ENCODE assay signal across 21 mouse cellular contexts in genomic region chr7:122341813-122342212, GRCm38 (mm10).
"Had no signal": no experiment of that assay in that cellular context is flagged by ENCODE, and none has a peak within 500 bp of the region (broad histone marks: within the 10 kb centered on the region; RNA-seq: fewer than 3 reads in every experiment).

No protein-coding gene starts in this region.

- H3K4me2 ChIP-seq: limb, embryonic 13.5 days; liver, embryonic 12.5 days; liver, embryonic 15.5 days; lung, embryonic 15.5 days; midbrain, embryonic 13.5 days had no signal

- H3K36me3 ChIP-seq: limb, embryonic 10.5 days; limb, embryonic 13.5 days; liver, embryonic 12.5 days; liver, embryonic 15.5 days; lung, embryonic 15.5 days; midbrain, embryonic 10.5 days; midbrain, embryonic 13.5 days had no signal

- DNase-seq: kidney, adult 2 months; kidney, postnatal 25 days; layer of hippocampus, adult 9-11 months; liver; lung, adult 18-20 months; lung, postnatal 10 days; lung, postnatal 36 days; thymus, adult 18-20 months; thymus, postnatal 36 days had no signal

- H3K9ac ChIP-seq: limb, embryonic 13.5 days; liver, embryonic 12.5 days; liver, embryonic 15.5 days; lung, embryonic 15.5 days; midbrain, embryonic 13.5 days had no signal

- H3K4me3 ChIP-seq: limb, embryonic 10.5 days; limb, embryonic 13.5 days; liver, embryonic 12.5 days; liver, embryonic 15.5 days; lung, embryonic 15.5 days; megakaryocyte, embryonic 14.5 days; midbrain, embryonic 10.5 days; midbrain, embryonic 13.5 days; myocyte had no signal

- ATAC-seq: intestine, postnatal 0 days; liver, embryonic 12.5 days; midbrain, embryonic 13.5 days; midbrain, embryonic 16.5 days had no signal

- H3K9me3 ChIP-seq: limb, embryonic 10.5 days; limb, embryonic 13.5 days; liver, embryonic 12.5 days; liver, embryonic 15.5 days; lung, embryonic 15.5 days; megakaryocyte, embryonic 14.5 days; midbrain, embryonic 10.5 days; midbrain, embryonic 13.5 days had no signal

- H3K27ac ChIP-seq: kidney, postnatal 0 days; limb, embryonic 10.5 days; limb, embryonic 13.5 days; liver, embryonic 12.5 days; liver, embryonic 15.5 days; lung, embryonic 15.5 days; midbrain, embryonic 10.5 days; midbrain, embryonic 13.5 days had no signal

- H3K4me1 ChIP-seq: limb, embryonic 10.5 days; liver, embryonic 12.5 days; liver, embryonic 15.5 days; lung, embryonic 15.5 days had no signal

- H3K27me3 ChIP-seq: liver, embryonic 12.5 days; liver, embryonic 15.5 days; lung, embryonic 15.5 days; midbrain, embryonic 13.5 days had no signal
